Mouse (Mus musculus): ENCODE measurements around the gene Hspbap1. TPM values are rescaled to one million over a fixed set of nuclear protein-coding genes. Genes with fewer than 3 reads are reported as not detected.

Hspbap1 gene
- total RNA-seq, 4 experiments from 2014 or later: 6.4 to 7.5 (median 6.9) TPM

DNA sequence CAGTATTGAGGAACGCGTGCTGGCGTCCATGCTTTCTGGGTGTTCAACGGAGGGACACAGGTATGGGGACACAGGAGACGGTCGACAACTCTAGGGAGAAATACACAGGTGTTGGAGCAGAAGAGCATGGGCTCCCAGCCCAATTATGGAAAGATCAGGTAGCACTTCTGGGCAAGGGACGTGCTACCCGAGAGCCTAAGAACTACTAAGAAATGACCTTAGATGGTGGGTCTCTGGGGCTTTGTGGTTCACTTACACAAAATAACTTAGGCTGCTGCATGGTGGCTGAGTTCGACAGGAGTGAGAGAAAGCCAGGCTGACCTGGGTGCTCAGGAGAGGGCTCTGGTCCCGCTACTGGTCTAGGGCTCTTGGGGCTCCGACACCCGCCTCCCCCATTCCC is 101.7 kb downstream of the Hspbap1 start:
- DNase-seq (ENCODE audit: low spot score in 2 of 2): no peak

- no peak for DNase-seq (ENCODE audit: low spot score in 2 of 2)
These were observed 102.3 kb downstream of the Hspbap1 start for GRCm38 (mm10) chr16:35872410-35873006.

GRCm38 (mm10) chr16:35874416-35874815 is 104.2 kb downstream of the Hspbap1 start:
- no peak for DNase-seq (ENCODE audit: low spot score in 2 of 2)

Other genes with a start within 250 kb of the Hspbap1 start
- 10 to 100 TPM; 15.2 to 20.7 (median 16.1) TPM for gene Sema5b, start 229.2 kb upstream of the Hspbap1 start, total RNA-seq (2022)
- 10 to 100 TPM; 65.2 to 71.3 (median 70.6) TPM for gene Dirc2, start 1.0 kb upstream of the Hspbap1 start, total RNA-seq (2022)
- 1 to 10 TPM; 1.5 to 3.2 (median 2.4) TPM for gene Parp14, start 101.2 kb downstream of the Hspbap1 start, total RNA-seq (2022)
- 1 to 10 TPM; 2.9 to 4.9 (median 3.9) TPM for gene Parp9, start 168.1 kb downstream of the Hspbap1 start, total RNA-seq (2022)
- 1 to 10 TPM; 4.7 to 5.7 (median 5.2) TPM for gene Dtx3l, start 168.8 kb downstream of the Hspbap1 start, total RNA-seq (2022)
- gene Kpna1, start 208.4 kb downstream of the Hspbap1 start, total RNA-seq (2022): 100 to 1,000 TPM; 128 to 143 (median 130) TPM

All from left cerebral cortex, adult 8-10 months (tissue).